13 mouse cellular contexts compared by ENCODE assay signal in the genomic region with DNA sequence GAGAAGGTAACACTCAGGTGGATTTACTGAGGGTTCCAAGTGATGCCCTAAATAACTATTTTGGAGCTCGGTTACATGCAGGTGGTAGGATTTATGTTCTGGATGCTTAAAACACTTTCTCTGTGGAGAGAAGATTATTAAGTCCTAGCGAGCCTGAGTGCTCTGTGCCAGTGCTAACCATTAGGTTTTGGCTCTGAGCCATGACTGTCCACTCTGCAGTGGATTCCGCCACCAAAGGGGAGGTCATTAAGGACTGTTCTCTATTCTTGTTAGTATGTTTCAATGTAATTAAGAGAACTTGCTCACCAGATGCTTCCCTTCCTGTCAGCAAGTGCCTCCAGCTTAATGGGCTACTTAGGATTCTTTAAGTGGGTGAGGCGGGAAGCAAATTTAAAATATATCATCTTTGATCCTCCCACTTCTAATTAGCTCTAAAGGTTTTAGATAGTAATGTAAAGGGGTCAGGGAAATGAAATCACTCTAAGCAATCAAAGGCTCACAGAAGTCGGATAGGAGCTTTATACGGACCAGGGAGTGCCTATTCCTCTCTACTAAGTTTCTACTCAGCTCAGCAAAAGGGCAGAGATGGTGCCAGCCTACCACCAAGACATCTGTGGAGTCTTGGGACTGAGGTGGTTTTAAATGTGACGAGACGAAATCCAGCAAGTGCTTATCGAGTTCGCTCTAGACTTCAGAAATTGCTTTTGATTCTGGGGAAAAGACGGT.
DNase-seq lines count a peak whose midpoint lies in the region; ATAC-seq lines count a peak whose summit lies in the region.
"Had no signal": no experiment of that assay in that cellular context is flagged by ENCODE, and none has a peak within 500 bp of the region (broad histone marks: within the 10 kb centered on the region; RNA-seq: fewer than 3 reads in every experiment).

No protein-coding gene starts in this region.

- no peak overlapping the region for H3K4me2 ChIP-seq in neural tube, embryonic 12.5 days (replicated peaks)
- no peak overlapping the region for H3K4me2 ChIP-seq in midbrain, embryonic 13.5 days (replicated peaks)
- H3K4me2 ChIP-seq: embryonic facial prominence, embryonic 13.5 days; heart, embryonic 15.5 days had no signal

- 82% methylated on average over 11 of the region's 11 CpGs for WGBS in neural tube, embryonic 12.5 days
- WGBS in midbrain, embryonic 13.5 days = 78% methylated on average over 11 of the region's 11 CpGs

- H3K27me3 ChIP-seq in neural tube, embryonic 12.5 days (replicated peaks) = no peaks in the 10 kb centered on the region
- H3K27me3 ChIP-seq in midbrain, embryonic 13.5 days = no peaks in the 10 kb centered on the region
- H3K27me3 ChIP-seq: embryonic facial prominence, embryonic 13.5 days; heart, embryonic 15.5 days; Patski had no signal

- peak; percentile 26 to 45 for DNase-seq in cerebellum, postnatal 14 days
- DNase-seq in cerebellum, adult 11-12 months = no peak
- no peak for DNase-seq in neural tube, embryonic 10.5 days (ENCODE audit: extremely low spot score, low spot score)
- peak; percentile 19 for DNase-seq in retina, postnatal 7 days (ENCODE audit: low read depth, low spot score)
- no peak for DNase-seq in kidney, postnatal 14 days
- DNase-seq in right cerebral cortex, adult 18-20 months = no peak
- DNase-seq: liver; thymus, adult 18-20 months had no signal

- H3K4me3 ChIP-seq in neural tube, embryonic 12.5 days = no peak overlapping the region
- no peak overlapping the region for H3K4me3 ChIP-seq in midbrain, embryonic 13.5 days (replicated peaks)
- H3K4me3 ChIP-seq: embryonic facial prominence, embryonic 13.5 days; heart, embryonic 15.5 days had no signal

- H3K4me1 ChIP-seq in neural tube, embryonic 12.5 days = no peaks in the 10 kb centered on the region
- no peaks in the 10 kb centered on the region for H3K4me1 ChIP-seq in midbrain, embryonic 13.5 days (replicated peaks)
- H3K4me1 ChIP-seq: embryonic facial prominence, embryonic 13.5 days had no signal

- peak; percentile 33; the same call in 1 of the 2 replicates for ATAC-seq in neural tube, embryonic 12.5 days (ENCODE audit: low FRiP score, low read depth)
- peak; percentile 70; the same call in 1 of the 2 replicates for ATAC-seq in midbrain, embryonic 13.5 days
- ATAC-seq: Patski had no signal

- no peaks in the 10 kb centered on the region for H3K36me3 ChIP-seq in neural tube, embryonic 12.5 days
- no peaks in the 10 kb centered on the region for H3K36me3 ChIP-seq in midbrain, embryonic 13.5 days
- H3K36me3 ChIP-seq: embryonic facial prominence, embryonic 13.5 days; heart, embryonic 15.5 days had no signal

- H3K9ac ChIP-seq in neural tube, embryonic 12.5 days = no peak overlapping the region
- H3K9ac ChIP-seq in midbrain, embryonic 13.5 days (replicated peaks) = no peak overlapping the region
- H3K9ac ChIP-seq: embryonic facial prominence, embryonic 13.5 days; heart, embryonic 15.5 days had no signal

- no peak overlapping the region for H3K27ac ChIP-seq in neural tube, embryonic 12.5 days
- H3K27ac ChIP-seq in midbrain, embryonic 13.5 days = no peak overlapping the region
- H3K27ac ChIP-seq: embryonic facial prominence, embryonic 13.5 days; heart, embryonic 15.5 days had no signal

- no peaks in the 10 kb centered on the region for H3K9me3 ChIP-seq in neural tube, embryonic 12.5 days
- H3K9me3 ChIP-seq in midbrain, embryonic 13.5 days = no peaks in the 10 kb centered on the region
- H3K9me3 ChIP-seq: embryonic facial prominence, embryonic 13.5 days; heart, embryonic 15.5 days had no signal

Comparison
In these comparisons a context has a peak if more than half of its experiments do, and no peak if none do; other contexts are left out.
1. DNase-seq: peak in cerebellum, postnatal 14 days (2 of 2) and retina, postnatal 7 days (single experiment); none in cerebellum, adult 11-12 months (single experiment), neural tube, embryonic 10.5 days (single experiment), kidney, postnatal 14 days (single experiment) and right cerebral cortex, adult 18-20 months (single experiment).